Mouse (Mus musculus): ENCODE data around the gene Tlr5.

Tlr5 gene

DNA sequence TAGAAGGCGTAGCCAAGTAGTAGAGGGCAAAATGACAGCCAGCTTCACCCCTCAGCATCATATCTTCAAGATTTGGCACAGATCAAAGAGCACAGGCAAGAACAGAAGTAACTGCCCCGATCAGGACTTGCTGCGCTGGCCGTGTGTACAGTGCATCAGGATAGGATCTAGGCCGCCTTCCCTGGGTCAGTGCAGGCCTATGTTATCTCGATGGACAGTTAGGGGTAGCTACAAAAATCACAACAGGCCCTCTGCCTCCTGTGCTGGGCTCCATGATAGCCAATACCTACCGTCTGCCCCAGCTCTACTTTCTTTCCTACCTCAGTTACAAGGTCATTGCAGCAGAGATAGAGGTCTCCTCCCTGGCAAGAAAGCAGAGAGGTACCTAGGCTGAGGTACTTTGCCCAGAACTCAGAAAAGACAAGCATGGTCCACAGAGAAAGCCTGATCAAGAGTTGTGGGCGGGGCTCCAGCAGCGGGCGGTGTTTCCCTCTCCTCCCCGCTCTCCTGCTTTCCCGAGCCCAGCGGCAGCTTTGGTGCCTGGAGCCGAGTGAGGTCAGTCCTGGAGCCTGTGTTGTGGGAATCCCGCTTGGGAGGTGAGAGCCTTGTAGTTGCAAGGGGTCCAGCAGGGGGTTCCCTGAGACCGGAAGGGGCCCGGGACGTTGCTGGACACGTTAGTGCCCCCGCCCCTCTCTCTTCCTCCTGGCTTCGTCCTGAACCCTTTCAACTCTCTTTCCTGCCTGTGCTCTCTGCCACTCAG lies at the start of gene Tlr5:
Gene Tlr5, plus strand, starts transcription at position 502 of the 760 bp plus-strand sequence.
- DNase-seq (ENCODE audit: extremely low read depth, low read depth, low spot score): no peak

GRCm38 (mm10) chr1:182905669-182906068 lies 48.9 kb upstream of the Tlr5 start:
- DNase-seq (ENCODE audit: extremely low read depth, low read depth, low spot score): no peak

DNA sequence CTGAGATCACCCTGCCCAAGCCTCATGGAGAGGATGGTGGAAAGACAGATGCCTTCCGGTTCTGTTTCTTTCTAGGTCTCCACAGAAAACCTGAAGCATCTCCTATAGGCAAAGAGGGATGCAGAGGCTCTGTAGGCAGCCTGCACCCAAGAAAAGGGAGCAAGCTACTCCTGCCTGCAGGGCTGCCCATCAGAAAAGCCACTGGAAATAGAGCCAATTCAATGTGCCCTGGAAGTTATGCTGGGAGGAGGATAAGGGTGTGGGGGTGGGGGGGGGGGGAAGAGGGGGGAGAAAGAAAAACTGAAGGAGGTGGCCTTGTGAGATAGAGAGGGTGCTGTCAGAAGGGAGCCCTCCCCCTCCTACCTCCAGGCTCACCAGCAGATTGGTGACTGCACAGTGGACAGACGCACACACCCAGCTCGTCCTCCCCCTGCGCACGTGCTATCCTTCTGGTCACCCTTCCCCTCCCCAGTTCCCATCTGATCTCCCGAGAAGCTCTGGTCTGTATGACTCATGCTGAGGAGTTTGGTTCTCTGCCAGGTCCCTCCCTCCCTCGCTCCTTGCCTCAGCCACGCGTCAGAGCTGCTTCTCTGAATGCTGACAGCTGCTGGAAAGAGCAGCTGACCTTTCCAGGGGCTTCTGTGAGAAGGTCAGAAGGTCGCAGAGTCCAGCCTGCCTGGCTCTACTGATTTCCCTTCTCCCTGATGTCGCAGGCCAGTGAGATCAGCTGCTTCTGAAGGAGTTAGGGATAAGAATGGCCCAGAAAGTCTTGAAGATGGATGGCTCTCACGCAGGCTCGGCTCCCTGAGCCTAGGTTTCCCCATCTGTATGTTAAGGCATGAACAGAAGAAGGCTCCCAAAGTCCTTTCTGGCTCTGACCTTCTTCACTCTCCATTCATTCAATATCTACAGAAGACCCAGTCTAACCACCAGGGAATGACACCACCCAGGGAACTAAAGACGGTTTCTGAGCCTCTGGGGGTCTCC lies 46.2 kb upstream of the Tlr5 start:
- DNase-seq (ENCODE audit: extremely low read depth, low read depth, low spot score): peak; percentile 37

DNA sequence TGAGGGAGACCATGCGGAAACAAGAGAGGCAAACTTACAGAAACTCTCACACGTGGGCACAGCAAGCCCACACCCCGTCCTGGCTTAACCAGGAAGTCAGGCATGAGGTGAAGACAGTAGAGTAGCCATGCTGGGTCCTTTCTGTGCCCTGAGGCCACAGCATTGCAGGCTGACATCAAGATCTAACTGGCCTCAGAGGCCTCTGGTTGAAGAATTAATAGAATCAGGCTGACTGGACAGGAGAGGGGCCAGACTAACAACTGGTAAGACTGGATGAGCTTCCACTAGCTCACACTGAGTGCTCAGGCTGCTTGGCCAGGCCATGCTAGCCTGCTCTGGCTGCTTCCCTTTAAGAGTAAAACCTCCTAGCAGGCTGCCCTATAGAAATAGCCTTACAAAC lies 45.5 kb upstream of the Tlr5 start:
- DNase-seq (ENCODE audit: extremely low read depth, low read depth, low spot score): no peak

GRCm38 (mm10) chr1:182909596-182909995 lies 45.0 kb upstream of the Tlr5 start:
- no peak for DNase-seq (ENCODE audit: extremely low read depth, low read depth, low spot score)

DNA sequence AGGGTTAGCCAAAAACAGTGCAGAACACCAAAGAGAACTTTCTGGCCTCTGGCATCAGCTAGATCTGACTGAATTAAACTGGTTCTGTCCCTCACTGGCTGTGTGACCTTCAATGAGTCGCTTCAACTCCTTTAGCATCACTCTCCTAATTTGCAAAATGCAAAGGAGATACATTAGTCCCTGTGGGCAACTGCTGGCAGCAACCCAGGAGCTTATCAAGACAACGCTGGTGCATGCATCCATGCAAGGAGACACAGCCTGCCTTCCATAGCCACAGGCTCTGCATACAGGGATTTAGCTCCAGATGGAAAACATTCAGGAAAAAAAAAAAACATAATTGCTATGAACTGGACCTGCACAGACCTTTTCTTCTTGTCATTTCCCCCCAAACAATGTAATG lies 42.0 kb upstream of the Tlr5 start:
- DNase-seq (ENCODE audit: extremely low read depth, low read depth, low spot score): no peak

DNA sequence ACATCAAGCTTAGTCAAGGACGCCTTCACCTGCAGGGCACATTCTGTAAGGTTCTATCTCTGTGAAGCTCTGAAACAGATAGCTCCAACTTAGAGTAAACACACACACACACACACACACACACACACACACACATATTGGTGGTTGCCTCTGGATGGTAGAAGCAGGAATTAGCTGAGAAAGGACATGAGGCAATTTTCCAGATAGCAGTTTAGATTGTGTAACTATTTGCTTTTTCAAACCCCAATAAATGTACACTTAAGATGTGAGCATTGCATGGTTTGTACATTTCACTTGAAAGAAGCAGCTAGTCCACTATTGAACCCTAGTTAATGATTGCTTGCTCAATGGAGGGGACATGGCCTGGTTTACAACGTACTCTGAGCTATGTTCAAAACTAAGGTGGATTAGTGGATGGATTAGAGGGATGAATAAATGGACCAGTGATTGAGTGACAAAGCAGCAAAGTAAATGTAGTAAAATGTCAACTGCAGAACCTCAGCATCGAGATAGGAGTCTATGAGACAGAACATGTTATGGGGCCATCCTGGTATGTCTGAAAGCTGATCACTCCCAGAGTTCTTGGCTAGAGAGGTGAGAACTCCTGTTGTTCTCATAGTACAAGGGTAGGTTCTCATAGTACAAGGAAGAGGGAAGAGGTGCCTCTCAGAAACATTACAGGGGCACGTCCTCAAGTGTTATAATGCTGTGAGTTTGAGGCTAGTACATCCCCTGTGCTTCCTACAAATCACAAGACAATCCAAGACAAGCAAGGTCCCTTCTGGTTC lies 40.3 kb upstream of the Tlr5 start:
- DNase-seq (ENCODE audit: extremely low read depth, low read depth, low spot score): no peak

GRCm38 (mm10) chr1:182916166-182916565 lies 38.4 kb upstream of the Tlr5 start:
- DNase-seq (ENCODE audit: extremely low read depth, low read depth, low spot score): no peak

- no peak for DNase-seq (ENCODE audit: extremely low read depth, low read depth, low spot score)
Observed at GRCm38 (mm10) chr1:182918718-182919346, 35.8 kb upstream of the Tlr5 start.

DNA sequence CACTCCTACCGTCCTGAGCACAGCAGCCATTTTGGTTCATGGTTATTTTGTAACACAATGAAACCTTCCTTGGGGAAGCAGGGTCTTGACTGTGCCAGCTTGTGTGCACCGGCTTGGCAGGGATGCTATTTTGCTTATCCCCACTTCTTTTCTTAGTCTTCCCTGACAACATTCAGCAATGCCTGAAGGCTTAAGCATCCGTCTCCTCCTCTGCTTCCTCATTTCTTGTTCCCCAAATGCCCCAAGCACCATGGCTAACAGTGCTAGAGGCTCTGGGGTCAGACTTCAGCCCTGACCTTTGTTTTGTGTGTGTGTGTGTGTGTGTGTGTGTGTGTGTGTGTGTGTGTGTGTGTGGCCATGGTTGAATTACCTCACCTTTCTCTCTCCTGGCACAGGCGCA lies 31.8 kb upstream of the Tlr5 start:
- DNase-seq (ENCODE audit: extremely low read depth, low read depth, low spot score): no peak

- no peak for DNase-seq (ENCODE audit: extremely low read depth, low read depth, low spot score)
Observed at GRCm38 (mm10) chr1:182926465-182926864, 28.1 kb upstream of the Tlr5 start.

GRCm38 (mm10) chr1:182927878-182928851 lies 26.4 kb upstream of the Tlr5 start:
- DNase-seq (ENCODE audit: extremely low read depth, low read depth, low spot score): no peak

GRCm38 (mm10) chr1:182935469-182935868 lies 19.1 kb upstream of the Tlr5 start:
- DNase-seq (ENCODE audit: extremely low read depth, low read depth, low spot score): no peak

GRCm38 (mm10) chr1:182937486-182938120 lies 17.0 kb upstream of the Tlr5 start:
- DNase-seq (ENCODE audit: extremely low read depth, low read depth, low spot score): no peak

- DNase-seq (ENCODE audit: extremely low read depth, low read depth, low spot score): no peak
Observed at GRCm38 (mm10) chr1:182941921-182942320, 12.7 kb upstream of the Tlr5 start.

DNA sequence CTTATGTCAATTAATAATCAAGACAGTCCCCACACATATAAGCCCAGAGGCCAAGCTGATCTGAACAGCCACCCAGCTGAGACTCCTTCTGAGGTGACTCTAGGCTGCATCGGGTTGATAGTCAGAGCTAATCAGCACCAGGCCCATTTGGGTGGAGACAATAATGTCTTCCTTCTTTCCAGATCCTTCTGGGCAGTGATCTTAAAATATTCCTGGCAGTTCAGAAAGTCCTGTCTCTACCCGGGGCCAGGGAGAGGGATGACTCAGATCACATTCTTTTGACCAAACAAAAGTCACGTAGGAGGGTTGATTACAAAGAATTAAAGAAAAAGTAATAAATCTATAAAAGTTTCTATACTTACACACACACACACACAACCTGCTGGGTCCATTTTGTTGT lies 10.7 kb upstream of the Tlr5 start:
- DNase-seq (ENCODE audit: extremely low read depth, low read depth, low spot score): no peak

DNA sequence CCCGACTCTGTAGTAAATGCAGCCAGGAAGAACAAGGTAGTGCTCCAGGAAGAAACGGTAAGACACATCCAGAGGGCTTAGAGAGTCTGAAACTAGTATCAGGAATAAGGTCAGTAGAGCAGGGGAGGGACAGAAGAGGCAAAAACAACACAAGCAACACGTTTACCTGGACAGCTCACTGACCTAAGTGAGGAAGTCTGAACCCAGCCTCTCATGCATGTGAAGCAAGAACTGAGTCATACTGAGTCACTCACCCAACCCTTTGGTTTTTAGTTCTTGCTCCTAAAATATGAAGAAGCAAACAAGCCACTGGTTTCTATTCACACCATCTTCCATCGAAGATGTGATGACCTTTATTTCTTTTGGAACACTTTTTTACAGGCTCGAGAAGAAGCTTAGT lies 9.9 kb upstream of the Tlr5 start:
- no peak for DNase-seq (ENCODE audit: extremely low read depth, low read depth, low spot score)

GRCm38 (mm10) chr1:182945561-182945960 lies 9.0 kb upstream of the Tlr5 start:
- no peak for DNase-seq (ENCODE audit: extremely low read depth, low read depth, low spot score)

DNA sequence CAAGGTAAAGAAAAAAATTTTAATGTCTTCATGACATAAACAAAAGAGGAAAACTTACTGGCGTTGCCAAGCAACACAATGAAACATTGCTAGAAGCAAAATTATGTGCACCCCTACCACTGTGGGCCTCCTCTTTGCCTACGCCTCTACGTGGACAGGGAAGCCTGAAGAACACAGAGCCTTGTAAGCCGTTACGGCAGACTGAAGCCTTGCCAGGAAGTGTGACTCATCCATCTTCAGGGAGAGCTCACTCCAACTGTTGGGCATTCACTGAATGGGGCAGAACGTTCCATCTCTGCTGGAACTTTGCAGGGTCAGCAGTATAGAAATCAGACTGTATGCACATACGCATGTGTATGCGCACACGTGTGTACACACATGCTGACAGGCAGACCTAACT lies 3.3 kb upstream of the Tlr5 start:
- DNase-seq (ENCODE audit: extremely low read depth, low read depth, low spot score): no peak
